Mouse (Mus musculus): ENCODE data around the gene Cdc37l1. TPM values are rescaled to one million over a fixed set of nuclear protein-coding genes. Genes with fewer than 3 reads are reported as not detected.

Cdc37l1 gene
- total RNA-seq (2017) = 41.5 and 51.0 TPM in 2 replicates

- peak; percentile 92 to 98 for ATAC-seq (replicated peaks in 1 of 2; ENCODE audit: insufficient read depth in 1 of 2, low FRiP score in 2 of 2, low TSS enrichment in 1 of 2, low read depth in 1 of 2, poor library complexity in 2 of 2, severe bottlenecking in 2 of 2)
Observed at GRCm38 (mm10) chr19:28990194-28990589, at the start of gene Cdc37l1. Cdc37l1 (plus strand) TSS chr19:28990352.

- ATAC-seq (replicated peaks in 1 of 2; ENCODE audit: insufficient read depth in 1 of 2, low FRiP score in 2 of 2, low TSS enrichment in 1 of 2, low read depth in 1 of 2, poor library complexity in 2 of 2, severe bottlenecking in 2 of 2) = no peak
Observed at GRCm38 (mm10) chr19:28941271-28941670, 48.9 kb upstream of the Cdc37l1 start.

DNA sequence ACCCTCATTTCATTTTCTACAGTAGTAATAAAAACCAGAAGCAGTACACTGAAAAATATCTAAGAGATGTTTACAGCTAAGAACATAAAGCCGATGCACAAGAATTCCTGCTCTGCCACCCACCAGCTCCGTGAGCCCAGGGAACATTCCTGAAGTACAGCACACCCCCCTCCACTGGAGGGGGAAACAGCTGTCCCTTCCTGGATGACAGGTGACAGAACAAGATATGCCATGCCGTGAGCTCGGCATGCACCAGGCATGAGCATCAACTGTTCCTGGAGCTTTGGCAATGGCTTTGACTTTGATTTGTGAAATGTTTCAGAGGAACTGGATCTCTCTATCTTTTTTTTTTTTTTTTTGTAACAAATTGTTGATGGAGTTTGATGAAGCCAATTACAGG is 43.4 kb upstream of the Cdc37l1 start:
- no peak for ATAC-seq (replicated peaks in 1 of 2; ENCODE audit: insufficient read depth in 1 of 2, low FRiP score in 2 of 2, low TSS enrichment in 1 of 2, low read depth in 1 of 2, poor library complexity in 2 of 2, severe bottlenecking in 2 of 2)

GRCm38 (mm10) chr19:28947311-28947710 is 42.8 kb upstream of the Cdc37l1 start:
- no peak for ATAC-seq (replicated peaks in 1 of 2; ENCODE audit: insufficient read depth in 1 of 2, low FRiP score in 2 of 2, low TSS enrichment in 1 of 2, low read depth in 1 of 2, poor library complexity in 2 of 2, severe bottlenecking in 2 of 2)

DNA sequence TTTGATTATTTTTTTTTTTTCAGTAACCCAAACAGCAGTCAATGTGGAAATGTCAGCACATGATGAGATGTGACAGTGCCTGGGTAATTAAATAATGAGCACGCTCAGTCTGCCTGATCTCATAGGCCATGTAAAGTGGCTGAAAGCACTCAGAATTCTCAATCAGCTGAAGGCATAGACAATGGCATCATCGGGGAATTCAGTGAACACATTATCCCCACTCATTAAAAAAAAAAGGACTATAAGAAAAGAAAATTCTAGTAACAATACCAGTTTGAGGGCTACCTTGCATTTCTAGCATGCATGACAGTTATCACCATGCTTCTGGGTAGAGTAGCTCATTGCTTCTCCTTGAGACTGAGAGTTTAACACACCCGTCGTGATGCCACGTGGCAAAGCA is 38.9 kb upstream of the Cdc37l1 start:
- no peak for ATAC-seq (replicated peaks in 1 of 2; ENCODE audit: insufficient read depth in 1 of 2, low FRiP score in 2 of 2, low TSS enrichment in 1 of 2, low read depth in 1 of 2, poor library complexity in 2 of 2, severe bottlenecking in 2 of 2)

GRCm38 (mm10) chr19:28963113-28963512 is 27.0 kb upstream of the Cdc37l1 start:
- ATAC-seq (replicated peaks in 1 of 2; ENCODE audit: insufficient read depth in 1 of 2, low FRiP score in 2 of 2, low TSS enrichment in 1 of 2, low read depth in 1 of 2, poor library complexity in 2 of 2, severe bottlenecking in 2 of 2) = no peak

GRCm38 (mm10) chr19:28963513-28963841 is 26.7 kb upstream of the Cdc37l1 start:
- ATAC-seq (replicated peaks in 1 of 2; ENCODE audit: insufficient read depth in 1 of 2, low FRiP score in 2 of 2, low TSS enrichment in 1 of 2, low read depth in 1 of 2, poor library complexity in 2 of 2, severe bottlenecking in 2 of 2) = no peak

DNA sequence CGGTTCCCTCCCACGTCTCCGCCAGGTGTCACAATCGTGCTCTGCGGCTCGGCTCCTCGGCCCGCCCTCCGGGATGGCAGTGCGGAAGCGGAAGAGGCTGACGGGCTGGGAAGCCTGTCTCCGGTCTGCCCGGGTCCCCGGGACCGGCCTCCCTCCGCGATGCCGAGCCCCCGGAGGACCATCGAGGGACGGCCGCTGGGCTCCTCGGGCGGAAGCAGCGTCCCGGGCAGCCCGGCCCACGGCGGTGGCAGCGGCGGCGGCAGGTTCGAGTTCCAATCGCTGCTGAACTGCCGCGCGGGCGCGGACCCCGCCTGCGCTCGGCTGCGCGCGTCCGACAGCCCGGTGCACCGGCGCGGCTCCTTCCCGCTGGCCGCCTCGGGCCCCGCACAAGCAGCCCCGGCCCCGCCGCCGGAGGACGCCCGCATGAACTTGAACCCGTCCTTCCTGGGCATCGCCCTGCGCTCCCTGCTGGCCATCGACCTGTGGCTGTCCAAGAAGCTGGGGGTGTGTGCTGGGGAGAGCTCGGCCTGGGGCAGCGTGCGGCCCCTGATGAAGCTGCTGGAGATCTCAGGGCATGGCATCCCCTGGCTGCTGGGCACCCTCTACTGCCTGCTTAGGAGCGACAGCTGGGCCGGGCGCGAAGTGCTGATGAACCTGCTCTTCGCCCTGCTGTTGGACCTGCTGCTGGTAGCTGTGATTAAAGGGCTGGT is 26.2 kb upstream of the Cdc37l1 start, which contains the start of gene Plpp6:
Plpp6 (plus strand) TSS at position 112 of the 710 bp plus-strand sequence.
- ATAC-seq (replicated peaks in 1 of 2; ENCODE audit: insufficient read depth in 1 of 2, low FRiP score in 2 of 2, low TSS enrichment in 1 of 2, low read depth in 1 of 2, poor library complexity in 2 of 2, severe bottlenecking in 2 of 2) = peak; percentile 65 to 87

- ATAC-seq (replicated peaks in 1 of 2; ENCODE audit: insufficient read depth in 1 of 2, low FRiP score in 2 of 2, low TSS enrichment in 1 of 2, low read depth in 1 of 2, poor library complexity in 2 of 2, severe bottlenecking in 2 of 2) = no peak
Observed at GRCm38 (mm10) chr19:28964552-28964903, 25.6 kb upstream of the Cdc37l1 start.

GRCm38 (mm10) chr19:28967652-28968051 is 22.5 kb upstream of the Cdc37l1 start, which contains the start of gene 4430402I18Rik:
4430402I18Rik (minus strand) TSS chr19:28967800.
- no peak for ATAC-seq (replicated peaks in 1 of 2; ENCODE audit: insufficient read depth in 1 of 2, low FRiP score in 2 of 2, low TSS enrichment in 1 of 2, low read depth in 1 of 2, poor library complexity in 2 of 2, severe bottlenecking in 2 of 2)

- ATAC-seq (replicated peaks in 1 of 2; ENCODE audit: insufficient read depth in 1 of 2, low FRiP score in 2 of 2, low TSS enrichment in 1 of 2, low read depth in 1 of 2, poor library complexity in 2 of 2, severe bottlenecking in 2 of 2) = no peak
Observed at GRCm38 (mm10) chr19:28968178-28968577, 22.0 kb upstream of the Cdc37l1 start.

DNA sequence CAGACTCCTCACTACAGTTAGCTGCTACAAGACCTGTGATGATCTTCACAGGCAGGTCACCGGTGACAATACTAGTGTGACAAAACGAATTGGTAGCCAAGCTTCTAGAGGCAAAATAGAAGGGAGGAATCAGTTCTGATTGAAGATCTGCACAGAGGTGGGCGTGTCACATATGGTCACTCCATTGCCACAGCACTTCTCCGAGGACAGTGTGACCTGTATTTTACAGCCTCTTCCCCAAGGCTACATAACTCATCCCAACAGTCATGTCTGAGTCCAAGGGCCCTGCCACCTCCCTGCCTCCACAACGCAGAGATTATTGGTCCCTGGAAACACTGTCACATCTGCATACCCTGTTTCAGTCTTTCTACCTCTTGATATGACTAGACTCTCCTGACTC is 20.9 kb upstream of the Cdc37l1 start:
- no peak for ATAC-seq (replicated peaks in 1 of 2; ENCODE audit: insufficient read depth in 1 of 2, low FRiP score in 2 of 2, low TSS enrichment in 1 of 2, low read depth in 1 of 2, poor library complexity in 2 of 2, severe bottlenecking in 2 of 2)

GRCm38 (mm10) chr19:28970251-28970650 is 19.9 kb upstream of the Cdc37l1 start:
- no peak for ATAC-seq (replicated peaks in 1 of 2; ENCODE audit: insufficient read depth in 1 of 2, low FRiP score in 2 of 2, low TSS enrichment in 1 of 2, low read depth in 1 of 2, poor library complexity in 2 of 2, severe bottlenecking in 2 of 2)

- peak; percentile 69 to 86 for ATAC-seq (replicated peaks in 1 of 2; ENCODE audit: insufficient read depth in 1 of 2, low FRiP score in 2 of 2, low TSS enrichment in 1 of 2, low read depth in 1 of 2, poor library complexity in 2 of 2, severe bottlenecking in 2 of 2)
Observed at GRCm38 (mm10) chr19:28974862-28975611, 15.1 kb upstream of the Cdc37l1 start.

DNA sequence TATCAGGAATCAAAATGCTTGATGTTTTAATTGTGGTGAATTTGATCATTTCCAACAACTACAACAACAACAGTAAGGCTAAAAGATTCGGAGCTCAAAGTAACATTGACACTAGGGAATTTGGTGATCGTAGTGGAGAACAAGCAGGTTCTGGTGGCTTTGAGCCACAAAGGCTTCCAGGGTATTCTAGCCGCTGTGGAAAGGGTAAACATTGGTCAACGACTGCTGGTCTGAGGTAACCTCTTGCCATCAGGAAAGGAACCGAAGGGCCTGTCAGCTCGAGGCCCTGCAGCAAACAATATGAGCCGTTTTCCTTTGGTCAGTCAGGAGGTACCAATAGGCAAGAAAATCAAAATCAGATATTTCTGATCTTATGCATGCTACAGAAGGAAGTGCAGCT is 7.5 kb upstream of the Cdc37l1 start:
- ATAC-seq (replicated peaks in 1 of 2; ENCODE audit: insufficient read depth in 1 of 2, low FRiP score in 2 of 2, low TSS enrichment in 1 of 2, low read depth in 1 of 2, poor library complexity in 2 of 2, severe bottlenecking in 2 of 2) = no peak

GRCm38 (mm10) chr19:28989515-28989914 is 637 bp upstream of the Cdc37l1 start:
- ATAC-seq (replicated peaks in 1 of 2; ENCODE audit: insufficient read depth in 1 of 2, low FRiP score in 2 of 2, low TSS enrichment in 1 of 2, low read depth in 1 of 2, poor library complexity in 2 of 2, severe bottlenecking in 2 of 2) = no peak

GRCm38 (mm10) chr19:28990590-28991221 is 554 bp downstream of the Cdc37l1 start:
- peak in 1 of 2 experiments; percentile 31; a peak in 3 of 4 replicates for ATAC-seq (replicated peaks in 1 of 2; ENCODE audit: insufficient read depth in 1 of 2, low FRiP score in 2 of 2, low TSS enrichment in 1 of 2, low read depth in 1 of 2, poor library complexity in 2 of 2, severe bottlenecking in 2 of 2)

DNA sequence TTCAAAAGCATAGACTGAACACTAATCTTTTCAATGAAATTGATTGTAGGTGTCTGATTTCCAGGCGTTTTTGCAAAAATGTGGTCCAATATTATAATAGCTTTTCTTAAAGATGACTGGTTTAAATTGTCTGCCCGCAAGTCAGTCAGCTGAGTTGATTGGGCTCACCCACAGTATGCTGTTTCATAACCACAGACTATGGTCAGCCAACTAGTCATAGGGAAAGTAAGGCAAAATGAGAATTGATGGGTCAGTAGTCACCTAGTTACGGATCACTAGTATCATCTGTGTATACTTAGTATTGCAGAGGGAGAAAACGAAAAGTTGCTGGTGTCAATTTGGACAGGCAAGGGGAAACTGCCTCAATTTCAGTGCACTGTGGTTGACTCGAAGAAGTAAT is 1.2 kb downstream of the Cdc37l1 start:
- ATAC-seq (replicated peaks in 1 of 2; ENCODE audit: insufficient read depth in 1 of 2, low FRiP score in 2 of 2, low TSS enrichment in 1 of 2, low read depth in 1 of 2, poor library complexity in 2 of 2, severe bottlenecking in 2 of 2) = no peak

Measured in hematopoietic stem cell, adult 5-6 weeks (primary cell).